Mouse (Mus musculus) testis, adult 2 months (tissue): Measurements from ENCODE around the gene Col1a1.

Source experiments
- CTCF ChIP-seq: fragments of 200-500 bp; IDR thresholded peaks from 2 replicates; pipeline ENCODE4 v1.5.1; 2012; ENCODE audit warnings: low read depth, mild to moderate bottlenecking, inconsistent platforms, low read length, moderate library complexity; ENCODE audit not compliant: control insufficient read depth, insufficient read depth, insufficient replicate concordance
- POLR2A ChIP-seq: fragments of 200-500 bp; IDR thresholded peaks from 2 replicates; pipeline ENCODE4 v1.6.1; 2012; ENCODE audit warnings: low read depth, mild to moderate bottlenecking, inconsistent platforms, low read length, moderate library complexity; ENCODE audit not compliant: control insufficient read depth

DNA sequence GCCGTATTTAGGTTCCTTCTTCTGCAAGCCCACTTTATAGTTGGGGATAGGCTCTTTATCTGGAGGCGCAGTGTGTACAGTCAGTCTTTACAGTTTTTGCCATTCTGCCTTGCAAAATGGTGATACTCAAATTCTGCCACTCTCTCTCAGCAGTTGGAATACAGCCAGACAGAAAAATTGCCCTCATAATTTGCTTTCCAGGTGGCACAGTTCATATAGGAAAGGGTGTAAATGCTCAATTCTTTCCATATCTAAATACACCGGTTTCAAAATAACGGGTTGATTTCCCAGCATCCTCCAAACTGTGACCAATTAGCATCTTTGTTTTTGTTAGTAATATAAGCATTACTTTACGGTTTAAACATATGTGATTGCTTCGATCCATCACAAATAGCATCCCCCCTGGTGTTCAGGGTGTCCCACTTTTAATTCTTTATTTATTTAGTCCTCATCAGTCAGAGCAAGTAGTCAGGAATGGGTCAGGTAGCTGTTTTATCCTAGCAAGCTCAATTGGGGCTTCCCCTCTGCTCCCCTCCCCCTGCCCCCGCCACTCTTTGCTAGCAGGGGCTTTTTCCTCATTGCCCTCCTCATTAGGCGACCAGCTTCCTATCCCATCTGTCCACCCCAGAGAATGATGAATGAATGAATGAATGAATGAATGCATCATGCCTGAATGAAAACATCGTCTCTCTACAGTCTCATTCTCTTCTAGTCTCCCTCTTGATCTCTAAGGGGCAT is 42.3 kb downstream of the Col1a1 start:
- TF ChIP-seq CTCF: no peak
- TF ChIP-seq POLR2A: no peak
